Mouse (Mus musculus): ENCODE data around the gene Rrh.

Rrh gene

GRCm38 (mm10) chr3:129822206-129822775 is at the start of gene Rrh:
Gene Rrh (minus strand): TSS chr3:129822587.
- no peak for DNase-seq

GRCm38 (mm10) chr3:129863698-129864097 is 41.3 kb upstream of the Rrh start:
- peak; percentile 71 for DNase-seq

- DNase-seq, result no peak
Observed at GRCm38 (mm10) chr3:129862592-129862991, 40.2 kb upstream of the Rrh start.

- no peak for DNase-seq
Observed at GRCm38 (mm10) chr3:129846846-129847245, 24.5 kb upstream of the Rrh start.

- DNase-seq, result no peak
Observed at GRCm38 (mm10) chr3:129845868-129846267, 23.5 kb upstream of the Rrh start.

- no peak for DNase-seq
Observed at GRCm38 (mm10) chr3:129838017-129838416, 15.6 kb upstream of the Rrh start.

- no peak for DNase-seq
Observed at GRCm38 (mm10) chr3:129836965-129837364, 14.6 kb upstream of the Rrh start.

GRCm38 (mm10) chr3:129836051-129836697 is 13.8 kb upstream of the Rrh start:
- peak; percentile 56 for DNase-seq

- DNase-seq, result peak; percentile 50
Observed at GRCm38 (mm10) chr3:129835388-129835934, 13.1 kb upstream of the Rrh start, which contains the start of gene Cfi. Gene Cfi (plus strand): TSS chr3:129835884.

GRCm38 (mm10) chr3:129831035-129831568 is 8.7 kb upstream of the Rrh start, which contains the start of gene Gar1:
Gene Gar1 (minus strand): TSS chr3:129831396.
- DNase-seq, result peak; percentile 98

GRCm38 (mm10) chr3:129830626-129831025 is 8.2 kb upstream of the Rrh start:
- DNase-seq, result peak; percentile 21

GRCm38 (mm10) chr3:129827691-129828090 is 5.3 kb upstream of the Rrh start:
- no peak for DNase-seq

GRCm38 (mm10) chr3:129826691-129827090 is 4.3 kb upstream of the Rrh start:
- no peak for DNase-seq

GRCm38 (mm10) chr3:129824891-129825290 is 2.5 kb upstream of the Rrh start:
- no peak for DNase-seq

GRCm38 (mm10) chr3:129824146-129824545 is 1.8 kb upstream of the Rrh start:
- DNase-seq, result no peak

GRCm38 (mm10) chr3:129823293-129823692 is 906 bp upstream of the Rrh start:
- peak; percentile 36 for DNase-seq

GRCm38 (mm10) chr3:129821736-129822135 is 651 bp downstream of the Rrh start:
- DNase-seq, result no peak

- DNase-seq, result no peak
Observed at GRCm38 (mm10) chr3:129820847-129821246, 1.5 kb downstream of the Rrh start.

- no peak for DNase-seq
Observed at GRCm38 (mm10) chr3:129803765-129804164, 18.6 kb downstream of the Rrh start, which contains the start of gene Lrit3. Gene Lrit3 (minus strand): TSS chr3:129804030.

- no peak for DNase-seq
Observed at GRCm38 (mm10) chr3:129799011-129799410, 23.4 kb downstream of the Rrh start.

GRCm38 (mm10) chr3:129798551-129798950 is 23.8 kb downstream of the Rrh start:
- no peak for DNase-seq

- no peak for DNase-seq
Observed at GRCm38 (mm10) chr3:129797341-129797740, 25.0 kb downstream of the Rrh start.

- DNase-seq, result no peak
Observed at GRCm38 (mm10) chr3:129793801-129794200, 28.6 kb downstream of the Rrh start.

GRCm38 (mm10) chr3:129782746-129783145 is 39.6 kb downstream of the Rrh start:
- DNase-seq, result no peak

All from lung, postnatal 36 days (tissue).